Mouse (Mus musculus): ENCODE measurements around the gene Gm42791. TPM values are rescaled to one million over a fixed set of nuclear protein-coding genes. Genes with fewer than 3 reads are reported as not detected.

The Gm42791 gene
- polyA plus RNA-seq, 1 experiment: not detected

- DNase-seq (ENCODE audit: low spot score): no peak
Measured at GRCm38 (mm10) chr5:148953098-148953497, 41.8 kb downstream of the Gm42791 start.

- no peak for DNase-seq (ENCODE audit: low spot score)
Measured at GRCm38 (mm10) chr5:148952419-148952818, 42.5 kb downstream of the Gm42791 start.

GRCm38 (mm10) chr5:148951360-148951759 lies 43.6 kb downstream of the Gm42791 start:
- no peak for DNase-seq (ENCODE audit: low spot score)

- DNase-seq (ENCODE audit: low spot score): no peak
Measured at GRCm38 (mm10) chr5:148950064-148950463, 44.9 kb downstream of the Gm42791 start.

DNA sequence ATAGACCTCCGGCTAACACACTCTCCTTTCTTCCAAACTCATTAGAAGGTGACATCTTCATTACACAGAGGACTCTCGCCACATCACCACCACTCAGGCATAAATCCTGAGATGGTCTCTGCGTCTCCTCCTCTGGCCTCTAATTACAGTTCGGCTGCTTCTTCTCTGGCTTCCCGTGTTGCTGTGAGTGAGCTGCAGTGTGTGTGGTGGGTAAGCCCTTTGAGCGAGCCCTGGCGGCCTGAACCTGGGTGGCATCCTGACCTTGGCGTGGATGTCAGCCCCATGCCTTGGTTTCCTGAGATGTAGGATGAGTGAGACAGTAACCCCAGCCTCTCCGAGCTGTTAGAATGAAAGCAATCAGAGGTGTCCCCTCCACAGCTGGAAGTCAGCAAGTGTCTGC lies 46.4 kb downstream of the Gm42791 start:
- DNase-seq (ENCODE audit: low spot score): no peak

DNA sequence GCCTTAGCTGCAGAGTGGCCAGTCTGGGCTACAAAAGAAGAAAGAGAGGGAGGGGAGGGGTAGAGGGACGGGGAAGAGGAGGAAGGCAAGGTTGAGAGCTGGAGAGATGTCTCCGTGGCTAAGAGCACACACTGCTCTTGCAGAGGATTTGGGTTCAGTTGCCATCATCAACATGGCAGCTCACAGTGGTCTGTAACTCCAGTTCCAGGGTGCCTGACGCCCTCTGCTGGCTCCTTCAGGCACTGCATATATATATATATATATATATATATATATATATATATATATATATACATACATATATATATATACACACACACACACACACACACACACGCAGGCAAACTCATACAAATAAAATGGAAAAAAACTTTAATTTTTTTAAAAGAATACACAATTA lies 47.5 kb downstream of the Gm42791 start:
- no peak for DNase-seq (ENCODE audit: low spot score)

GRCm38 (mm10) chr5:148946787-148947186 lies 48.2 kb downstream of the Gm42791 start:
- no peak for DNase-seq (ENCODE audit: low spot score)

DNA sequence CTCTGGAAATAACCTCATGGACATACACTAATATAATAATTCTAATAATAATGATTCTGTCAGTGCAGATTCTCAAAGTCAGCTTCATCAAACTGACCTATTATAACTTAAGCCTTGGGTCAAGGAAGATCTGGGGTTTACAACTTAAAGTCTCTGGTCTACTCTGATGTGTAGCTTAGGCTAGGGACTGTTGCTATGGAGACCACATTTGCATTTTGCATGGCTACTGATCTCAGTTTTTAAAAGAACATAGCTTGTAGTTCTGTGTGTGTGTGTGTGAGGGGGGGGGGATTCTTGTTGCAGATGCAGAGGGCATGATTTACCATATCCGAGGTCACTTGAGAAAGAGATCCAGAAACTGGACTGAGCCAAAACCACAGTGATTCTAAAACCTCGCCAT lies 49.2 kb downstream of the Gm42791 start:
- no peak for DNase-seq (ENCODE audit: low spot score)

DNA sequence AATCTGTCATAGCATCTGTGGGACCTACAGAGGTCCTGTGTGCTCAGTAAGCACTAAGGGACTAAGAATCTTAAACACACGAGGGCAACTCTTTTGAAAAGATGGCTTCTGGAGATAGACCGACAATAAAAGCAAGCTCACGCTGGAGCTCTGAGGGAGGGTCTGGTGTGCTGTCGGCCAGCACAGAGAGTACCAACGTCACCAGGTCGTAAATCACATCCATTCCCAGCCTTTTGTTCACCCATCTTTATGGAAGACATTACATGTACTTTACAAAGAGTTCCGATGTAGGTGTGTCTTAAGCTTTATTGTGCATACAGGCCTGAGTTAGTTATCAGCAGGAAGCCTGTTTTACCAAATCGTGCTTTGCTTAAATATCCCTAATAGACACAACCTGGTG lies 50.9 kb downstream of the Gm42791 start:
- DNase-seq (ENCODE audit: low spot score): no peak

- DNase-seq (ENCODE audit: low spot score): no peak
Measured at GRCm38 (mm10) chr5:148943444-148943843, 51.5 kb downstream of the Gm42791 start.

DNA sequence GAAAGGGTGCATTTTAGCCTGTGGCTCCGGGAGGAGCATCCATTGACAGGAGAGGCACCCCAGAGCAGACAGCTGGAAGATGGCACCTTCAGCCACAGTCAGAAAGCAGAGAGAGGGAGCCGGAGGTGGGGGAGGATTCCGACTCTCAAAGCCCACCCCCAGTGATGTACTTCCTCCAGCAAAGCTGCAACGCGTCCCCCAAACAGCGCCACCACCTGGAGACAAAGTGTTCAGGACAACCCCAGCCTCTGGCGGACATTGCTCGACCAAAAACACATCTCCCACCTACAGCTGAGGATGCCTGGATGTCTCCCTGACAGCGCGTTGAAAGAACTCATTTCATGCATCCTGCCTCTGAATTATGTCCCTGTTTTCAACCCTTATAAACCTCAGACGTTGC lies 52.0 kb downstream of the Gm42791 start:
- no peak for DNase-seq (ENCODE audit: low spot score)

DNA sequence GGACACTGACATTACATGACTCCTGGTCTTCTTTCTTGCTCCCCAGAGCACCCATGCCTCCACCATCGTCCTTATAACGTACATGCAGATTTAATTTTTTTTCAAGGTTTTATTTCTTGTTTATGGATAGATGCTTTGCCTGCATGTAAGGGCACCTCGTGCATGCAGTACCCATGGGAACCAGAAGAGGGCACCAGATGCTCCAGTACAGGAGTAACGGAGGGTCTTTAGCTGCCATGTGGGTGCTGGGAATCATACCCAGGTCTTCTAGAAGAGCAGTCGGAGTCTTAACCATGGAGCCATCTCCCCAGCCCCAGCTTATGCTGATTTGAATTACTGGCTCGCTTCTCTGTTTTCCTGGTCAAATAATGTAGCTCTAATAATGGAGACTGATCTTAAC lies 52.6 kb downstream of the Gm42791 start:
- no peak for DNase-seq (ENCODE audit: low spot score)

DNA sequence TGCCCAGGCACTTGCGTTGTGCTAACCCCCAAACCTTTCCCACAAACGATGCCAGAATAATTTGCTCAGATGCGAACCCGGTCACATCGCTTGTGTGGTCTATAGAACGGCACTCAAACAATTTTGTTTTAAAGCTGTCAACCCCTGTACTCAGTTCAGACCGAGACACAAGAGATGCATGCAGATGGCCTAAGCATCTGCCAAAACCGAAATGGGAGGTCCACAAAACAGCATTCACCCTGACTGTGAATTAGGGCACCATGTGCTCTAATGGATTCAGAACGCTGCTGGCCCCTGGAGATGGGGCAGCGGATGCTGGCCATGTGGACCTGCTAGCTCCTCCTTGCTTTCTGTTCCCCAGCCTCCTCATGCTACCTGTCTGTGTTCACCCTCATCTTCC lies 53.1 kb downstream of the Gm42791 start:
- no peak for DNase-seq (ENCODE audit: low spot score)

GRCm38 (mm10) chr5:148939948-148940382 lies 55.0 kb downstream of the Gm42791 start:
- no peak for DNase-seq (ENCODE audit: low spot score)

DNA sequence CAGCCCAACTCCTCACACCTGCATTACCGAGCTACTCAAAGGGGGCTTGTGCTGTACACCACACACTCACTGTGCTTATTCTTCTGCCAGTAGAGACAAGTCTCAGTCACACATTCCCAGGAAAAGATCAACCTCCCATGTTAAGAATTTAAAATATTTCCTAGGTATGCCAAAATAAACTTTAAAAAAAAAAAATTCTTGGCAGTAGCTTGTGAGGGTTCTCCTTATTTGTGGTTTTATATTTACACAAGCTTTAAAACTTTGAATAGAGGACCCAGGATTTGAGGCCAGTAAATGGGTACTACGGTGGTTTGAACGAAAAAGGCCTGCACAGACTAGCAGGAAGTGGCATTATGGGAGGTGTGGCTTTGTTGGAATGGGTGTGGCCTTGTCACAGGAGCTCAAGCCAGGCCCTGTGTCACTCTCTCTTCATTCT lies 58.4 kb downstream of the Gm42791 start:
- DNase-seq (ENCODE audit: low spot score): no peak

- no peak for DNase-seq (ENCODE audit: low spot score)
Measured at GRCm38 (mm10) chr5:148935871-148936270, 59.1 kb downstream of the Gm42791 start.

DNA sequence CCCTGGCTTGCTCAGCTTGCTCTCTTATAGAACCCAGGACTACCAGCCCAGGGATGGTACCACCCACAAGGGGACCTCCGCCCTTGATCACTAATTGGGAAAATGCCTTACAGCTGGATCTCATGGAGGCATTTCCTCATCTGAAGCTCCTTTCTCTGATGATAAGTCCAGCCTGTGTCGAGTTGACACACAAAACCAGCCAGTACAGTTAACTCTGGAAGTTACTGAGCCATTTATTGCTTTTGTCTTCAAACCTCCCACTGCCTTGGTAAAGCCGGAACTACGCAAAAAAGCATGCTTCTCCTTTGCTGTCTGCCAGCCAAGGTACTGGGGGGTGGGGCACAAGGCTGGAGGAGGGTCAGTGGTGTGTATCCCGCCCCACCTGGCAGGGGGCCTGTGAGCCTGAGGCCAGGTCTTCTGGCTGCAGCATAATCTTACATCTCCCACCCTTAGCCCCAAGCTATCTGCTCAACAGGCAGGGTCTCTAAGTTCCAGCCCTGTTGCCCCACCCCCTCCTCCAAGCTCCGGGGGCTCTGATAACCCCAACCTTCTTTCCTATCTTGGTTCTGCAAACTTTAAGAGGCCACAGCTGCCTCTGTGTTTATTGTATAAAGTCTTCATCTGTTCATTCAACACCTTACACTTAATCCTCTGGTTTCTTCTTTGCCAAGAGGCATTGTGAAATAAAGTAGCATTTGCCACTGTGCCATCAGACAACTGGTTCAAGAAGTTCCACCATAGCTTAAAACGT lies 59.7 kb downstream of the Gm42791 start:
- DNase-seq (ENCODE audit: low spot score): no peak

GRCm38 (mm10) chr5:148934457-148934856 lies 60.5 kb downstream of the Gm42791 start:
- no peak for DNase-seq (ENCODE audit: low spot score)

- no peak for DNase-seq (ENCODE audit: low spot score)
Measured at GRCm38 (mm10) chr5:148933767-148934166, 61.2 kb downstream of the Gm42791 start.

- DNase-seq (ENCODE audit: low spot score): no peak
Measured at GRCm38 (mm10) chr5:148931301-148931700, 63.6 kb downstream of the Gm42791 start.

GRCm38 (mm10) chr5:148929116-148929449 lies 65.9 kb downstream of the Gm42791 start, which contains the start of gene Katnal1:
Katnal1 (minus strand) TSS chr5:148929320.
- DNase-seq (ENCODE audit: low spot score): no peak

- DNase-seq (ENCODE audit: low spot score): peak; percentile 82
Measured at GRCm38 (mm10) chr5:148928382-148929115, 66.4 kb downstream of the Gm42791 start.

GRCm38 (mm10) chr5:148927717-148928223 lies 67.2 kb downstream of the Gm42791 start:
- DNase-seq (ENCODE audit: low spot score): no peak
